Mouse (Mus musculus) cerebellum, adult 18-20 months (tissue): ENCODE measurements around the gene Sfxn4.

Experiments
- DNase-seq, 2 experiments: peaks; one replicate each; pipeline ENCODE4 v3.0.0; 2021

Sfxn4 gene

DNA sequence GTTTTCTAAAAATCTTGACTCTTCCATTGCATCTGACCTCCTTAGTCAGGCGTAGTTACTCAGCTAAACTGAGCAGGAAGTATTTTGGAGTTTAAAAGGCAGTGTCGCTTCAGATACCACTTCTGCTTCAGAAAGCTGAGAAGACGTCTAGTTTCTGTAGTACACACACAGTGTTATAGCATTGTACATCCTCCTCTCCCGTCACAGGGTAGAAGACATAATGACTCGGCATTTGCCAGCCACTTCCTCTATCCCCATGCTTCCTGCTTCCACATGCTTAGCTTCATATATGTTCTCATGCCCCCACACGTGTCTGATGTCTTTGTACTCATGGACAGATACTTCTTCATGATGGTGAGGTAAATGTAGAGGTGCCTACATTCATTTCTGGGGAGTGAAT, 42.6 kb downstream of the Sfxn4 start:
- no peak for DNase-seq

- no peak for DNase-seq
Observed at GRCm38 (mm10) chr19:60813133-60813532, 48.1 kb downstream of the Sfxn4 start.

DNA sequence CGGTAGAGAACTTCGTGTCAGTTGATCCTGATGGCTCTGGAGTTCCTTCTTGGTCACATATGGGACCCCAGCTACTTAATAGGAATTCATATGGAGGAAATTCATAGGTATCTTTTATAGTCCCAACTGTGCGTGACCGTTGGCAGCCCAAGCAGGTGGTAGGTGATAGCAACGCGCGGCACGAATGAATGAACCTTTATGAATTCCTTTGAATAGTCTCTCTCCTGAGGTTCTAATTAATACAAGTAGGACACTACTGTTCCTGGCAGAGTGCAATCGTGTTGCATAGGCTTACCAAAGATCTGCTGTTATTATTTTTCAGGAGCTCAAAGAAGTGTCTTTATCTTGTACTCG, 49.3 kb downstream of the Sfxn4 start:
- no peak for DNase-seq

- DNase-seq = peak; percentile 89 to 94
Observed at GRCm38 (mm10) chr19:60811098-60812035, 49.9 kb downstream of the Sfxn4 start, which contains the start of gene Fam45a. TSS of gene Fam45a (plus strand) at chr19:60811585.

- DNase-seq = no peak
Observed at GRCm38 (mm10) chr19:60809927-60810326, 51.4 kb downstream of the Sfxn4 start.

- DNase-seq = no peak
Observed at GRCm38 (mm10) chr19:60804903-60805302, 56.4 kb downstream of the Sfxn4 start.

DNA sequence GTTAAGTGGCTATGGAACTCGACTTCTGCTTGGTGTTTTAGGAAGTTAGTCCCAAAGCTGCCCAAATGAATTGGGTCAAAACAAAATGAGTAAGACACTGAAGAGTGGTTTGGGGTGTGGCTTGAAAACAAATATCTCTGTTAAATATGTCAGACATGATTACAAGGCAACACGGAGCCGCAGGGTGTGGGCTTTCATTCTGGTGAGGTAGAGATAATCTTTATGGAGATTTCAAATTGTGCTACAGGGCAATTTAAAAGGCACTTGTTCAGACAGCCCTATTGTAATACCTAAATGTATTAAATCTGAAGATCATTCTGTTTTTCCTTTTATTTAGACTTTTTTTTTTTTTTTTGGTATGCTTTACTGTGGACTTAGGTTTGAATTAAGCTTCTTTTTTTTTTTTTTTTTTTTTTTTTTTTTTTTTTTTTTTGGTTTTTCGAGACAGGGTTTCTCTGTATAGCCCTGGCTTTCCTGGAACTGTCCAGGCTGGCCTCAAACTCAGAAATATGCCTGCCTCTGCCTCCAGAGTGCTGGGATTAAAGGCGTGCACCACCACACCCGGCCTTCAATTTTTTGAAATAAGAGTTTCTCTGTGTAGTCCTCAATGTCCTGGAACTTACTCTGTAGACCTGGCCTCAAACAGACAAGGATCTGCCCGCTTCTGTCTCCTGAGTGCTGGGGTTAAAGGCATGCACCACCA, 61.3 kb downstream of the Sfxn4 start:
- DNase-seq = no peak

DNA sequence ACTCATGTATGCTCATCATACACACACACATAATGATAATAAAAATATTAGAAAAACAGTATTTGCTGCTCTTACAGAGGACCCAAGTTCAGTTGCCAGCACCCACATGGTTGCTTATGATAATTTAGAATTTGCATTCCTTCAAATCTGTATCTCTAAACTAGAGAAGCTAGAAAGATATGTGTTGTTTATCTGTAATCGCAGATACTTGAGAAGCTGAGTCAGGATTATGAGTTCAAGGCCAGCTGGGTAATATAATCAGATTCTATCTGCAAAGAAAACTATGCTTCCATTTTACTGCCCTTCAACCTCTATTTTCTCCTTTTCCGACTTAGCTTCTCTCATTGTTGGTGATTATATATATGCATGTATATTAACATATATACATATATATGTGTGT, 63.9 kb downstream of the Sfxn4 start:
- DNase-seq = no peak

GRCm38 (mm10) chr19:60795244-60795643, 66.0 kb downstream of the Sfxn4 start:
- no peak for DNase-seq

DNA sequence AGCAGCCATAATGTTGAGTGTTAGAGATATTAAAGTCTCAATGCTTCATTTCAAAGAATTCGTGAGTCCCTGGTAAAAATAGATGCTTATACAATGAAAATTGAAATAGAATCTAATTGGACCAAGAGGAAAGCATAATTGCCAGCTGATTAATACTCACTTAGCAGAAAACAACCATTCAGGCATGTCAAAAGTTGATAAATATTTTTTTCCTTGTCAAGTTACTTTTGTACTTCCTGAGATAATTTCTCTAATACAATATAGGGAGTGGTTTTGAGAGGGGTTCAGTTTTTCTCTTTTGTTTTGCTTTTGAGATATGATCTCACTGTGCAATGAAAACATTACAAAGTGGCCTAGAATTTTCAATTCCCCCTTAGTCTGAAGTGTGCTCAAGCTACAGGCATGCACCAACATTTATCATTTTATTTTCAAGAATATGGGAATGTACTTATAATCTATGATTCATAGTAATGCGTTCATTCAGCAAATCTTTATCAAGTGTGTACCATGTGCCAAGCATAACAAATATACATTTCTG, 68.0 kb downstream of the Sfxn4 start:
- no peak for DNase-seq

DNA sequence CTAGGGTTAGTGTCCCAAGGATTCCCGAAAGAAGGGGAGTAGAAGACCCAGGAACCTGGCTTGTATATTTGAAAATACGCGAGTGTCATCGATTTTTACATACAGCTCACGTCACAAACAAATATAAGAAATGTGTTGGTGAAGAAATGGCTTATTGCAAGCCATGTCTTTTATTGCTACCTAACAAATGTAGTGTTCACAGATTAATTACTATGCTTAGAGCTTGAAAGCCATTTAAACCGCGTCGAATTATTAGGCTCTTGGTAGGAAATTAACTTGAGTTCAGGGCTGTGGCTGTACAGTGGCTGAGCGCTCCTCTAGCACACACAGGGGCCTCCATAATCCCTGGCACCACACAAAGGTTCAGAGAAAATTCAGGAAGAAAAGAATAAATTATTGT, 70.1 kb downstream of the Sfxn4 start:
- DNase-seq = peak in 1 of 2 experiments; percentile 22

DNA sequence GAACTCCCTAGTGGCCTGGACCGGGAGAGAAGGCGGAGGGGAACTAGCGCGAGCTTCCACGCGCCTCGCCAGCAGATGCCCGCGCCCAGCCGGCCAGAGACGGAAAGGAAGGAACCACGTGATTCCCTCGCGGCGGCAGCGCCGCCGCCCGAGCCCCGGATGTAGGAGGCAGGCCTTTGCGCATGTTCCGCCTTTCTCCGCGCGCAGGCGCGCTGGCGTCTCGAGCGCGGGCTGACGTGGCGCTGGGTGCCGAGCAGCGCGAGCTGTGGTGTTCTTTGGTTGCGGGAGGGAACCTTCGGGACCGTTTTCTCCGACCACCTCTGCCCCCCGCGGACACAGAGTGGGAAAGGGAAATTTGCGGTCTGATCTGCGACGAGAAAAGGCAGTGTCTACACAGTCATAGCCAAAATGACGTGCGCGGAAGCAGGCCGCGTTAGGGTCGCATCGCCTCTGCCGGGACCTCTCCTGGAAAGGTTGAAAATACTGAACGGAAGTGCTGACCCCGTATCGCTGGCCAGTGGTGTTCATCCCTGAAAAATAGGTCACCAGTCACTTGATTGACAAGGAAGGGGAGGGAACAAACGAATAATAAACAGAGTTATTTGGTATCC, 70.6 kb downstream of the Sfxn4 start, which contains the start of gene Eif3a:
Gene Eif3a, minus strand, starts transcription at position 108 of the 611 bp plus-strand sequence.
- DNase-seq = peak; percentile 92 to 96

DNA sequence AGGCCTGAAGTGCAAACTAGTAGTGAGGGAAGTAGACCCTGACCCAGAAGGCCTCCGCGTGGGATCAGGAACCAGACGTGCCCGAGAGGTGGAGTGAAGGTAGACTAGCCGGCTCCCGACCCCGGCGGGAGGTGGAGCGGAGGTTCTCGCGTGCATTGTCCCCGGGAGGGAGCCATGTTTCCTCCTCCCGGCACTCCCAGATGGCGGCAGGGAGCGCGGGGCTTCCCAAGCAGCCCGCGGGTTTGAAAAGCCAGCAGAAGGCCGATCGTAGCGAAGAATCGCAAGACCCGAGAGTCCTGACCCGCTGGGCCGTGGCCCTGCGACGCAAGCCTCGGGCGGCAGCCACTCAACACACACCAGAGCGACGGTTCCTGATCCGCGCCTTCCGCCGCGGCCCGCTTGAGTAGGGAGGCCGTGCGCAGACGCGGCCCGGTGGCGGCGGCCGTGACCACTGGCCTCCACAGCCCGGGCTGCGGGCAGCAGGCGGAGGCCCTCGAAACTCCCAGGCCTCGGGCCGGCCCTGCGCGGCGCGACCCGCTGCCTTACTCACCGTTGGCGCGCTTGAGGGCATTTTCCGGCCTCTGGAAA, 71.3 kb downstream of the Sfxn4 start:
- DNase-seq = peak; percentile 43 to 60

DNA sequence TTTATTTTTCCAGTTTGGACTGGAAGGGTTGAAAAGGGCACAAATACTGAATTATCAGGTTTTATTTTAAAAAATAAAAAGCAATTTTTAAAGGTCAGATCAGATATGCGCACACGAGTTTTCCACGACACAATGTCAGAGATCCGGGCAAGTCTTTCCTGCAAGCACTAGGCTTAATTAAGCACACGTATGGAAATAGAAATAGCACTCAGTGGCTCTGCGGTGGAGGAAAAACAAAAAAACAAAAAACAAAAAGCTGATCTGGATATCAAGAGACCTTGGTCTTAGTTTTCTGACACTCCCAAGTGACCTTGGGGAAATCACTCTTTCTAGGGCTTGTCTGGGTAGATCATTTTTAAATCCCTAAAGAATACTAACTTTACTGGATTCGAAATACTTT, 71.8 kb downstream of the Sfxn4 start:
- DNase-seq = no peak

DNA sequence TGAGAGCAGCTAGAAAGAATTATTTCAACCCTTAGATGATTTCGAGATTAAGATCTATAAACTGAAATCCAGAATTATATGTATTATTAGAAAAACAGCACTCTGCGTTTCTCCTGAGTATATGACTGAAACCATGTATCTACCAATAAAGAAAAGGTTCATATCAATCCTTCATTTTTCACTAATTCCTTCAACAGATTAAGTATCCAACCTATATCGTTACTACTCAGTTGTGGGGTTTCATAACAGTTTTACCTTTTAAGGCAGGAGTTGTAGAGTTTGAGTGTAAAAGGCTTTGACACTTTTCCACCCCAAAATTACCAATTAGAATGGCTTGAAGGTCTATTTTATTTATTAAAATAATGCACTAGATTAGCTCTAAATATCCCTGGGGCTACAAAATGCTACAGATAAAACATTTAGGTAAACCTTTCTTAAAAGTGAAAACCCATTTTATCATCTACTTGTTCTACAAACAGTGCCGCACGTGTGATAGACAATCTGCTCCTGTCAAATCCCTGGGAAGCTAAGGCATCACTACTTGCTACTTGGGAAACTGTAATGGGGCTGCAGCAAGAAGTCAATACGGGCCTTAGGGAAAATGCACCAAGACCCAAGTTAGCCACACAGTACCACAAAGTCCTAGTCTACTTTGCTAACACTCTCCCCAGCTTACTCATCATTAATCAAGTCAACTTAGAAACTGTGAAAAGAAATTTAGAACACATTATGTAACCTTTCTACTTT, 72.9 kb downstream of the Sfxn4 start:
- no peak for DNase-seq

GRCm38 (mm10) chr19:60787465-60788150, 73.7 kb downstream of the Sfxn4 start:
- no peak for DNase-seq
